Mouse (Mus musculus): ENCODE data around the gene Cenph.
"Not testable (repeated sequence)": the region's sequence is repeated elsewhere in the genome, so short reads cannot be mapped to it uniquely, and the experiment has no call there.

- TF ChIP-seq GATA1 (IDR thresholded peaks at IDR 0.05; ENCODE audit: borderline replicate concordance, low read length); CTCF (IDR thresholded peaks at IDR 0.05; ENCODE audit: low read depth, low read length); POLR2AphosphoS5 (IDR thresholded peaks at IDR 0.05; ENCODE audit: insufficient replicate concordance, low read depth, low read length): not testable (repeated sequence)
Observed at GRCm38 (mm10) chr13:100731462-100732046, 44.1 kb downstream of the Cenph start.
